Mouse (Mus musculus): ENCODE measurements at regions not wholly inside any gene's neighbourhood (a gene's known extent, or its start where the extent isn't known, plus 50 kb on each side); places are given as distances from the start of the nearest gene placed in this dataset.

DNA sequence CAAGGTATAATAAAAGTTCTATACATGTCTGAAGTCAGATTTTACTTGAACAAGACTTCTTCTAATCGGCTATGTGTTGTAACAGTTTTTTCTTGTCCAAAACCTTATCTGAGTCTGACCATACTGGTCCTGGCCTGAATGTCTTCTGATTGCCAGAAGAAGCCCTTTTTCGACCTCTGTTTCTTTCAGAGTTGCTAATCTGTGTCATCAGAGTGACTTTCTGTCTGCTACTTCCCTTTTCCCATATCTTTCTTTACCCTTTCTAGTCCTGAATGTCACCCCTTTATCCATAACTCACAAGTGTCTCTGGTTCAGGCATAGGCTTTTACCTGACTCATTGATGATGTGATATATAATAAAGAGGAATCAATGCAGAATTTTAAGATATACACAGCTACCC is 936.5 kb upstream of the Nova1 start:
- DNase-seq (ENCODE audit: low spot score) = no peak

- DNase-seq (ENCODE audit: low spot score) = no peak
These were observed 923.1 kb upstream of the Nova1 start for GRCm38 (mm10) chr12:47741744-47742280.

DNA sequence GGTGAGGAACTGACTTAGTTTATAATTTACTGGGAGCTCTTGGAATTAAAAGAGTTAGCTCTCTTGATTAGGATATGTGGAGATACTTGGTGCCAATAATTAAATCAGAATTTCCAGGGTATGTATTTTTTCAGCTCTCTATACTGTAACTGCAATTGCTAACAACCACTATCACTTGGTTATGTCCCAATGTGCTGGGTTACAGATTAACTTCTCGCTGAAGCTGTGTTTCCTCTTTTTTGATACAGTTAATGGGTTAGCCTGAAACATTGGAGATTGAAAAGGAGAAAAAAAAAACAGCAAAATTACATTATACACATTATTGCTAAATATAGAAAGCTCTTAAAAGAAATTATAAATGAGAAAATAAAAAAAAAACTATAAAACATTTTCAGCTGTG is 881.5 kb upstream of the Nova1 start:
- DNase-seq (ENCODE audit: low spot score) = no peak

DNA sequence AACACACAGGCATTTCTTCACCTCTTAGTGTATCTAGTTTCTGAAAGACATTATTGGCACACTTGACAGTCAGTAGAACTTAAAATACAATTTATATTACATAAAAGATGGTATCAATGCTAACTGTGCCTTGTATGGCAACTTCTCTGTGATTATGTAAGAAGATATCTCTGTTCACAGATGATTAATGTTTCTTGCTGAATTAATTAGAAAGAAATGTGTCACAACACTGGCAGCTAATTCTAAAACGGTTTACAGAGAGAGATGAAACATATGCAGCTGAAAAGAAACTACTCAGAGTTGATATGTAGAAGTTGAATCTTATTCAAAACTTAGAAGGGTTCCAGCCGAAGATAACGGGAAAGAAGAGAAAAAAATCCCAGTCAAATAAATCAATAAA is 851.7 kb upstream of the Nova1 start:
- peak; percentile 3 for DNase-seq (ENCODE audit: low spot score)

Data from left cerebral cortex, adult 11 months (tissue).